Mouse (Mus musculus): ENCODE measurements around the gene Dnajc2. TPM values are rescaled to one million over a fixed set of nuclear protein-coding genes. Genes with fewer than 3 reads are reported as not detected.

Gene Dnajc2
- polyA plus RNA-seq (2011; ENCODE audit: insufficient read depth, insufficient read length, low replicate concordance, missing spikeins): 29.1 and 47.2 TPM in 2 replicates

DNA sequence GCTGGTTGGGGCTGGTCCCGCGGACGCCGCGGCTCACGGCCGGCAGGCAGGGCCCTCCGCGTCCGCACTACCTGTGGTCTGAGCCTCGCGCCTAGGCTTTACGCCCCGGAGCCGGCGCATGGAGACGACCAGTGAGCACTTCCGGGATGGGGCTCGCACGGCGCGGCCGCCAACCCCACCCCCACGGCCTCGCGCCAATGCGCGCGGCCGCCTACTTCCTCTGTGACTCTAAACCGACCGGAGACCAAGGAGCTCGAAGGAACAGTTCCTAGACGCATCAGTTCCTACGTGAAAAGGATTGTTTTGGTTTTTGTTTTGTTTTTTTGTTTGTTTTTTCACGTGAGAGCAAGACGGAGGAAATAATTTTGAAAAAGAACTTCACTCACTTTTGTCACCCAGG, at the start of gene Dnajc2, which contains the start of gene Psmc2:
Dnajc2 (minus strand) TSS at position 199 of the 400 bp plus-strand sequence.
Psmc2 (plus strand) TSS at position 231 of the 400 bp plus-strand sequence.
- H3K4me3 ChIP-seq (replicated peaks; ENCODE audit: control insufficient read depth, low read depth, low read length): peak within 1 kb of the TSS; percentile 91
- no peaks in the 10 kb centered on the region; the same call in 1 of the 2 replicates for H3K4me1 ChIP-seq (ENCODE audit: control insufficient read depth, insufficient read depth, low read length)
- peak within 1 kb of the TSS; percentile 59 for H3K27ac ChIP-seq (ENCODE audit: control insufficient read depth, insufficient read depth, low read depth, low read length, poor library complexity)
- TF ChIP-seq POLR2A (IDR thresholded peaks at IDR 0.05; ENCODE audit: borderline replicate concordance, control insufficient read depth, low read depth, low read length) (peak; percentile 77; the same call in 1 of the 2 replicates), CTCF (IDR thresholded peaks at IDR 0.05; ENCODE audit: control insufficient read depth, insufficient read depth, low read length) (no peak)
- WGBS: under 1% methylated on average over 37 of the region's 37 CpGs

DNA sequence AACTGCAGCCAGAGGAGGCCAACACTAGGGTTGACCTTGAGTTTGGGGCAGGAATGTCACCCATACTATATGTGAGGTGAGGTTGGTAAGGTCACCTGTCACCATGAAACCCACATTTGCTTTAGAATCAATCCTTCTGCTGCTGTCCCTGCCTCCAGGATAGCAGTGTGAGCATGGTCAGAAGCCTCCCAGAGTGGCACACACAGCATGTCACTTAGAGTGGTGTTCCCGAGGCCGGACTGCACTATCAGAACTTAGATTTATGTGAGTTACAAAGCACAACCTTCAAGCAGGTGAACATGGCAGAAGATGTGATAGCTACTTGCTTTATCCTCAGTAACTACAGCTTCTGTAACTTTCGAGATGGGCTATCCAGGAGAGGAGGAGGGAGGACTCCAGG, 46.7 kb upstream of the Dnajc2 start:
- TF ChIP-seq CTCF (IDR thresholded peaks at IDR 0.05; ENCODE audit: control insufficient read depth, insufficient read depth, low read length) (no peak), POLR2A (IDR thresholded peaks at IDR 0.05; ENCODE audit: borderline replicate concordance, control insufficient read depth, low read depth, low read length) (no peak)
- no peak overlapping the region for H3K4me3 ChIP-seq (replicated peaks; ENCODE audit: control insufficient read depth, low read depth, low read length)
- H3K27ac ChIP-seq (ENCODE audit: control insufficient read depth, insufficient read depth, low read depth, low read length, poor library complexity): no peak overlapping the region
- no peaks in the 10 kb centered on the region for H3K4me1 ChIP-seq (ENCODE audit: control insufficient read depth, insufficient read depth, low read length)
- 78% methylated on average over 3 of the region's 3 CpGs for WGBS

DNA sequence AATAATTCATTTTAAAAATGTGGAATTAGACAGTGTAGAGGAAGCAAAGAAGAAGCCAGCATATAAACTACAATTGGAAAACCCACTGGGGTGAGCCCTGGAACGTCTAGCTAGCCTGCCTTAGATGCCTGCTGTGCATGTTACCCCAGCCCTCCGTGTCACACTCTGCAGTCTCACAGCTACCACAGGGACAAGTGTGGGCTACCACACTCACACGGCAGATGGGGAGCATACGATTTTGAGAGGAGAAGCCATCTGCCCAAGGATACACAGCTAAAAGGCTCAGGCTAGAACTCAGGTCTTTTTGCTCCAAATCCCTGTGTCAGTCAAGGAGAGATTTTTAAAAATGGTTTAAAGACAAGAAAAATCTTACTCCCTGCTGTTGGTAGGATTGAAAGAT, 43.8 kb upstream of the Dnajc2 start:
- Histone ChIP-seq H3K4me3 (replicated peaks; ENCODE audit: control insufficient read depth, low read depth, low read length) (no peak overlapping the region), H3K27ac (ENCODE audit: control insufficient read depth, insufficient read depth, low read depth, low read length, poor library complexity) (no peak overlapping the region), H3K4me1 (ENCODE audit: control insufficient read depth, insufficient read depth, low read length) (no peaks in the 10 kb centered on the region)
- 62% methylated on average over 4 of the region's 4 CpGs for WGBS
- TF ChIP-seq CTCF (IDR thresholded peaks at IDR 0.05; ENCODE audit: control insufficient read depth, insufficient read depth, low read length): no peak
- TF ChIP-seq POLR2A (IDR thresholded peaks at IDR 0.05; ENCODE audit: borderline replicate concordance, control insufficient read depth, low read depth, low read length): no peak

DNA sequence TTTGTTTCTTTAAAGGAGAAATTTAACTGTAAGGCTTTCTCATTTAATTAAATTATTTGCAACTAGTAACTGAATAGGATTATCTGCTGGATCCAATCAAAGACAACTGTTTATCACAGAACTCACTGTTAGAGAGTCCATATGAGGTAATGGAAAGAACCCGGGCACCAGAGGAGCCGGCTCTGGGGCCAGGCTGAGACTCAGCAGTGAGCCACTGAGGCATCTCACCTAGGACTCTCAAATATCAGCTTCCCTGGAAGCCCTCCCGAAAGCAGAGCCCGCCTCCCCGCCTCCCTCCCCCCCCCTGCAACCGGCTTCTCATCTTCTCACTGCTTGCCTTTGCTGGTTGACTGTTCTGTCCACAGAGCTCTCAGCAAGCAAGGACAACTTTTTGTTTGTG, 42.6 kb upstream of the Dnajc2 start:
- no peak overlapping the region for H3K27ac ChIP-seq (ENCODE audit: control insufficient read depth, insufficient read depth, low read depth, low read length, poor library complexity)
- H3K4me1 ChIP-seq (ENCODE audit: control insufficient read depth, insufficient read depth, low read length): no peaks in the 10 kb centered on the region
- no peak for TF ChIP-seq CTCF (IDR thresholded peaks at IDR 0.05; ENCODE audit: control insufficient read depth, insufficient read depth, low read length)
- no peak for TF ChIP-seq POLR2A (IDR thresholded peaks at IDR 0.05; ENCODE audit: borderline replicate concordance, control insufficient read depth, low read depth, low read length)
- 58% methylated on average over 6 of the region's 6 CpGs for WGBS
- no peak overlapping the region for H3K4me3 ChIP-seq (replicated peaks; ENCODE audit: control insufficient read depth, low read depth, low read length)

DNA sequence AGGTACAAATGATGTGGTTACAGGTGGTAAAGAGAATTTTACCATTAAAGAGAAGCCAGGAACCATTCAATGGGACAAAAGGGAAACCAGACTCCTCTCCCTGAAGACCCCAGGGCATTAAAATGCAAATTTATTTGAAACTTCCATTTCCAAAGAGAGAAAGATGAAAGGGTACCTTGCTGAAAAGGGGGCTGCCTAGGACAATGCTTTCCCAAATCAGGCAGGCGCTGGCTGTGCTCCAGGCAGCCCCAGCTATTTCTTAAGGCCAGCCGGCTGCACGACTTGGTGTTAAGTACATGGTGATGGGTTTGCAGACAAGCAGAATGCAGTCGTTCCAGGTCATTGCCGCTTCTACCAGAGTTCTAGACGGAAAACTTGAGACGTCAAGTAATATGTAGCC, 41.3 kb upstream of the Dnajc2 start:
- no peak overlapping the region for H3K27ac ChIP-seq (ENCODE audit: control insufficient read depth, insufficient read depth, low read depth, low read length, poor library complexity)

DNA sequence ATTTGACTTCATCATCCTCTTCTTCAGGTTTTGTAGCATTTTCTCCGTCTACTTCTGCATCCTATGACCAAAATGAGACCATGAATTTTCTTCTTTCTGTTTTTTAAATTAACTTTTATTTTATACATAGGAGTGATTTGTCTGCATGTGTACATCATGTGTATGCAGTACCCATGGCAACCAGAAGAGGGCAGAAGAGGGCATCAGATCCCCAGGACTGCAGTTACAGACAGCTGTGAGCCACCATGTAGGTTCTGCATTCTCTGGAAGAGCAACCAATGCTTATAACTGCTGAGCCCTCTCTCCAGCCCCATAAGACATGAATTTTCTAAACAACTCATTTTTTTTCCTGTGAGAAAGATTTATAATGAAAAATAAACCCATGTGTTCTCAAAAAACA, 28.9 kb upstream of the Dnajc2 start:
- no peak overlapping the region for H3K27ac ChIP-seq (ENCODE audit: control insufficient read depth, insufficient read depth, low read depth, low read length, poor library complexity)
- H3K4me3 ChIP-seq (replicated peaks; ENCODE audit: control insufficient read depth, low read depth, low read length): no peak overlapping the region
- 63% methylated on average over 1 of the region's 1 CpGs for WGBS
- TF ChIP-seq POLR2A (IDR thresholded peaks at IDR 0.05; ENCODE audit: borderline replicate concordance, control insufficient read depth, low read depth, low read length) (no peak), CTCF (IDR thresholded peaks at IDR 0.05; ENCODE audit: control insufficient read depth, insufficient read depth, low read length) (peak; percentile 64)
- H3K4me1 ChIP-seq (ENCODE audit: control insufficient read depth, insufficient read depth, low read length): no peaks in the 10 kb centered on the region

More for the DNA sequence above, 41.3 kb upstream of the Dnajc2 start:
- TF ChIP-seq CTCF (IDR thresholded peaks at IDR 0.05; ENCODE audit: control insufficient read depth, insufficient read depth, low read length): no peak
- TF ChIP-seq POLR2A (IDR thresholded peaks at IDR 0.05; ENCODE audit: borderline replicate concordance, control insufficient read depth, low read depth, low read length): no peak
- Histone ChIP-seq H3K4me1 (ENCODE audit: control insufficient read depth, insufficient read depth, low read length) (no peaks in the 10 kb centered on the region), H3K4me3 (replicated peaks; ENCODE audit: control insufficient read depth, low read depth, low read length) (no peak overlapping the region)
- 84% methylated on average over 7 of the region's 7 CpGs for WGBS

DNA sequence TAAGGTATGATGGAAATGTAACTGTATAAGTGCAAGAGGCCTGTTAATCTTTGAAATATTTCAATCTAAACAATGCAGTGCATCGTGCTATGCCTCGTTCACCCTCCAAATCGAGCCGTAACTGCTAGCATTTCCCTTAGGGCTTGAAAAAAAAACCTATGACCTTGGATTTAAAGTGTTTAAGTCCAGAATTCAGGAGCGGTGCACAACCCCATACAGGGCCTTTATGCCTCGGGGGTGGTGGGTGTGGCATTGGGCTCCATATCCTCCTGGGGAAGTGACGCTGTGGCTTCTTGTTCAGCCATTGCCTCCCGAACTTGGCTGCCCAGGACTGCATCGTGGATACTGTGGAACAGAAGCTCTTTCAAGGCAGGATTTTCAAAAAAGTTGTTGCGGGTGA, 25.9 kb upstream of the Dnajc2 start:
- TF ChIP-seq POLR2A (IDR thresholded peaks at IDR 0.05; ENCODE audit: borderline replicate concordance, control insufficient read depth, low read depth, low read length): no peak
- no peak for TF ChIP-seq CTCF (IDR thresholded peaks at IDR 0.05; ENCODE audit: control insufficient read depth, insufficient read depth, low read length)
- Histone ChIP-seq H3K27ac (ENCODE audit: control insufficient read depth, insufficient read depth, low read depth, low read length, poor library complexity) (no peak overlapping the region), H3K4me1 (ENCODE audit: control insufficient read depth, insufficient read depth, low read length) (no peaks in the 10 kb centered on the region; the same call in 1 of the 2 replicates), H3K4me3 (replicated peaks; ENCODE audit: control insufficient read depth, low read depth, low read length) (no peak overlapping the region)
- WGBS: 74% methylated on average over 10 of the region's 10 CpGs

DNA sequence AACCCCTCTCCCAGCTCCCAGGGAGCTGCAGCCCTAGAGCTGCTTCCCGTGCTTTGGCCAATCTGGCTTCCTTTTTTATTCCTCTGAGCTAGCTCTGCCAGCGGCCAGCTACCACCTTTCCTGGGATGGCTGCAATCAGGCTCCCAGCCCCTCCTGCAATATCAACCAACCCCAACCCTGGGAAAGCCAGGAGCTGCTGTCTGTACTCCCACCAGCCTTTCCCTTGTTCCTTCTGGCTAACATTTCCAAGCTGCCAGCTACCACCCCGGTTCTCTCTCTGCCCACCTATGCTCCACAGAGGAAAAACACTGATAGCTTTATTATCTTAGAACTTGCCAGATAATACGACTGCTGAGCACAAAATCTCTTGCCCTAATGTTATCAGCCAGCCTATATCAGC, 19.8 kb upstream of the Dnajc2 start:
- Histone ChIP-seq H3K4me1 (ENCODE audit: control insufficient read depth, insufficient read depth, low read length) (no peaks in the 10 kb centered on the region; the same call in 1 of the 2 replicates), H3K4me3 (replicated peaks; ENCODE audit: control insufficient read depth, low read depth, low read length) (no peak overlapping the region), H3K27ac (ENCODE audit: control insufficient read depth, insufficient read depth, low read depth, low read length, poor library complexity) (no peak overlapping the region)
- 73% methylated on average over 4 of the region's 4 CpGs for WGBS
- TF ChIP-seq POLR2A (IDR thresholded peaks at IDR 0.05; ENCODE audit: borderline replicate concordance, control insufficient read depth, low read depth, low read length) (no peak), CTCF (IDR thresholded peaks at IDR 0.05; ENCODE audit: control insufficient read depth, insufficient read depth, low read length) (no peak)

Data from bone marrow, adult 2 months (tissue).